Mouse (Mus musculus) cerebellum, postnatal 10 days (tissue): Measurements from ENCODE around the gene Spata1.

Experiments
- DNase-seq, 2 experiments: peaks; one replicate each; pipeline ENCODE4 v3.0.0; 2021; ENCODE audit warnings: mixed read lengths in 2 of 2

The Spata1 gene

DNA sequence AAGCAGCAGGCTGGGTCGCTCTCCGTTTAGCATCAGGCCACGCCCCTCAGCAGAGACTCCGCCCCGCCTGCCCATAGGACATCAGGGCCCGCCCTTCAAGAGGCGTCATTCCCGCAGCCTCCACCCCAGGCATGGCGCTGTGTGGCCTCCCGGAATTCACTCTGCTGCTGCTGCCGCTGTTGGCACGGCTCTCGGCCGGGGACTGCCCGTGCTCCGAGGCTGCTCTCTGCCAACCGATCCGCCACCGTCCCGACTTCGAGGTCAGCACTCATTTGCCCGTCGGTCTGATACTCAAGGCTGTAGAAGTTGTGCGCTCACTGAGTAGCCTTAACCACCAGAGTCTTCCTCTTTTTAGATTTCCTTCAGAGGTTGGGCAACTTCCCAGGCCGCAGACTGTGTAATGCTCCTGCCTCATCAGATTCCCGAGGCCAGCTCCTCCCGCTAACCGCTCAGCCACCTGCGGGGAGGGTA is 49.1 kb downstream of the Spata1 start:
- DNase-seq = peak; percentile 91 to 95

DNA sequence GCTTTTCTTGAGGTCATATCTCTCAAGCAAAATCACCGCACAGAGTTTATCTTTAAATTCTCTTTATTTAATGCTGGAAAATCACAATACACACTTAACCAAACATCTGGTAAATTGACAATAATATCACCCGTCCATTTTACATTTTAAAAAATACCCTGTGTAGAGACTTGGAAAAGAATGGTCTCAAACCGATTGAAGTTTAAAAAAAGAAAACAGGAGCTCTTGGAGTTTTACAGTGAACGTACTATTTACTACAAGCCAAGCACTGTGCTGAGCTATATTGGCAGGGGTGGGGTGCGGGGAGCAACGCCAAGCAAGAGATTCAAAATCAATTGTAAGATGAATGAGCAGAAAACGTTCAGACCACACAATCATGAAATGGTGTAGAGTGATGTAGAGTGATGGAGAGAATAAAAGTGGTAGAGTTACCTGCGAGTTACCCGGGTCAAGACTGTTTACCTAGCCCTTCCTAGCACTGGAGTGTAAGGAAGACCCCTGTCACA is 49.8 kb downstream of the Spata1 start, which contains the start of gene Ctbs:
Gene Ctbs (plus strand): TSS at position 51 of the 506 bp plus-strand sequence.
- DNase-seq = no peak

- no peak for DNase-seq
Measured at GRCm38 (mm10) chr3:146448969-146449368, 50.6 kb downstream of the Spata1 start.

GRCm38 (mm10) chr3:146448372-146448771 is 51.2 kb downstream of the Spata1 start:
- DNase-seq = no peak

DNA sequence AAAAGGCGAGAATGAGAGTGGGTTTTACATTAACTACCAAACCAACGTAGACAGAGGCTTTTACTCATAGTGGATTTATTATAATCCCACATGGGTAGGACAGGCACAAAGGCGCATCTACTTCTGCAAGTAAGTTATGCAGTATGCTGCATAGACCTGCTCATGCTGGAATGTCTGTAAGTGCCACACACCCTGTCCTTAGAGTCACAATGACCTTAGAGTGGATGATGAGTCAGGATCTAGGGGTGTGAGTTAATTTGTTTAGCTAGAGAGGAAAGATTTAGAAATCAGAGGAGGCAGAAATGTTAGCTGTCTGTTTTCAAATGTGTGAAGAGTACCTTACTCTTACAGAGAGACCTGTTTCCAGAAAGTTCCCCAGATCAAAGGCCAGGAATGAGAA is 52.0 kb downstream of the Spata1 start:
- no peak for DNase-seq

- peak; percentile 45 to 47 for DNase-seq
Measured at GRCm38 (mm10) chr3:146447156-146447555, 52.4 kb downstream of the Spata1 start.

DNA sequence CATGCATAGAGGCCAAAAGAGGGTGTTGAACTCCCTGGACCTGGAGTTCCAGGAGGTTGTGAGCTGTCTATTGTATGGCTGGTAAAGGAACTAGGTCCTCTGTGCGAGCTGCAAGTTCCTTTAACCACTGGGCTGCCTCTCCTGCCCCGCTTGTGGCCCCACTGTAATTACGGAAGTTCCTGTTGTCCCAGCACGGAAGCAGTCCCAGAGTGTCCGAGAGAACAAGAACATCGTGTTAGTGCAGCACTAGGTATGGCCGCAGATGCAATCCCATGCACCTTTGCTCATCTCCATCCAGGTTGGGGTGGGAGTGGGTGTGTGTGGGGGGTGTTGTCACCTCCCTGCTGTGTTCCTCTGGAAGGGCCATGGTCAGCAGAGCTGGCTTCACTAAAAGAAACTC is 54.7 kb downstream of the Spata1 start:
- DNase-seq = no peak

- no peak for DNase-seq
Measured at GRCm38 (mm10) chr3:146443380-146443779, 56.2 kb downstream of the Spata1 start.

DNA sequence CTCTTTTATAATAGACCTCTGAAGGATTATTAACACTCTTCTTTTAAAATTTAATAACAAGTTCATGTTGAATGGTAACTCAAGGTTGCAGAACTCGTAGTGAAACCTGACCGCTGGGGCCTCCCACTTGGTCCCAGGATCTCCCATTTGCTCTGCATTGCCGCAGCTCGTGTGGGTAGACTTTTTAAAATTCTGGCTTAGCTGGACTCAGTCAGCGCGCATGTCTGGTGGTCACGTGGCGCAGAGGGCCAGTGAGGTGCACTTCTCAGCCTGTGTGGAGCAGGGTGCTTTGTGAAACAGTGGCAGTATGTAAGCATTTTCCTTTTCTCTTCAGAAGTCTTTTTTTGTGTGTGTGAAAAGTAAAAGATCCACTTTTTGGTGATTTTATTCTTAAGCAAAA is 56.6 kb downstream of the Spata1 start:
- DNase-seq = no peak

DNA sequence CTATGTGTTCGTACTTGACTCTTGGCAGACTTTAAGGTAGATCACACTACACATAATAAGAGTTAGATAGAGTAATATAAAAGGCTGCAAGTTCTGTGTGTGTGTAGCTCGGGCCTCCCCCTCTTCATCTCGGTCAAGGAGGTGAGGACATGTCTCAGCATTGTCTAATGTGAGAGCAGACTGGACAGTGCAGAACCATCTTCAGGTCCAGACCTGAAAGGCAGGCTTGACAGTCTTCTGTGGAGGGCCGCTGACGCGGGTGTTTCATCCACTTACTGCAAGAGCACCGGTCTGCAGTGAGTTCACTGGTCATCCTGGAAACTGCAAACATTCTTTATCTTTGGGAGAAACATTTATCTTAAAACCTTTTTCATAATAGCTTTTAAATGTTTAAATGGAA is 57.1 kb downstream of the Spata1 start:
- DNase-seq = no peak

DNA sequence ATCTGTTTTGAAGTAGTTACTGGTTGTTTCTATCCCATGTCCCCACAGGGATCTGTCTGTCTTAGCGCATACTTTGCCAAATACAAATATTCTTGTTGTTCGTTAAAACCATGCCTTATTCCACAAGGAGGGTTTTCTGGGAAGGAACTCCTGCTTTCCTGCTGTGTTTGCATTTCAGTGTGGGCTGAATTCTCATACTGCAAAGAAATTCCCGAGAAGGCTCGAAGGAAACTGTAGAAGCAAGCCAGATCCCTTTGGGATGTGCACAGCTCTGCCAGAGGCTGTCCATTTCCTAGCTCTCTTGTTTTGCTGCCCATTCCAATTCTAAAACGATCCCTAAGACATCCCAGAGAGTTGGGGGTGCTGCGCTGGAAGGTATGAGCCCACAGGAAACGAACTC is 59.1 kb downstream of the Spata1 start:
- no peak for DNase-seq

DNA sequence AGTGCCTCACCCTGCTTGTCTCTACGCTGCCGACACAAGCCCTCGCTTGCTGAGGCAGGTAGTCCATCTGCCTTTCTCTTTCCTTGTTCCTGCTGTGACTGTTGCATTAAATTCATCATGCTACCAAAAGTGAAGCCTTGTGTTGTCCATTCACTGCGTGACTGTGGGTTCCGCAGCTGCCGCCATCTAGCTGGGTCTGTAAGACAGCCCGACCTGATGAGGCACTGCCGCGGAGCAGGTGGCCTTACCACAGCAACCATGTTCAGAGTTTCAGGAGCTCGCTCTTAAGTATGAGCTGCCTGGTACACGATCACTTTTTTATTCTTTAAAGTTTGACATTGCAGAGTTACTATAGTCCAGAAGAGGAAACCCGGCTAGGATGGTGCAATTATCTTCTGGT is 59.5 kb downstream of the Spata1 start:
- DNase-seq = no peak

DNA sequence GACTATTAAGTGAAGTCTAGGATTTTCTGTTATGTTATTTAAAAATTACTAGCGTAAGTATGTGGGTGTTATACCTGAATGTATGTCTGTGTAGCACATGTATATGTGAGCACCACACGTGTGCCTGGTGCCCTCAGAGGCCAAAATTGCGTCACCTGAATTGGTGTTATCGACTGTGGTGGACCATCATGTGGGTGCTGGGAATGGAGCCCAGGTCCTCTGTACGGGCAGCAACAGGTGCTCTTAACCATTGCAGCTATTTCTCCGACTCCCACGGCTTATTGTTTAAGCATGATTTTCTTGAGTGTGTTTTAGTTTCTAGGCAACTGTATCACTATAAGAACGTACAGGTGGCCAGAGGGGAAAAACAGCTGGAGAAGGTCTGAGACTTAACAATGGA is 63.4 kb downstream of the Spata1 start:
- DNase-seq = no peak

DNA sequence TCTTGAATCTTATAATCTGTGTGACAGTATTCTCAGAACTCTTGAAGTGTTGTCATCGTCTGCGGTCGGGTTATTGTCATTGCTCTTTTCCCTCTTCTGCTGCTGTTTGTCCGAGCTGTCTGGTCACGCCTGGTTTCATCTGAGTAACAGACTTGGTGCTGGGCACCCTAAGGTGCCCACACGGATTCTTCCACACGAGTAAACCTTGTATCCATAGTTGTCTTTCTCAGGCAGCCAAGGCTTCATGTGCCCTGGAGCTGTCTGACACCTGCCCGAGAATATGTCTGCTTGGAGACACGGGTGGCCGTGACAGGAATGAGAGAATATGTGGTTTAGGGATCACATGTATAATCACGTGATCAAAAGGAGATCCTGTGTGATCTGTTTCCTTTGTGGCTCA is 64.0 kb downstream of the Spata1 start:
- DNase-seq = peak in 1 of 2 experiments; percentile 14

- DNase-seq = peak in 1 of 2 experiments; percentile 4
Measured at GRCm38 (mm10) chr3:146434686-146435085, 64.9 kb downstream of the Spata1 start.

DNA sequence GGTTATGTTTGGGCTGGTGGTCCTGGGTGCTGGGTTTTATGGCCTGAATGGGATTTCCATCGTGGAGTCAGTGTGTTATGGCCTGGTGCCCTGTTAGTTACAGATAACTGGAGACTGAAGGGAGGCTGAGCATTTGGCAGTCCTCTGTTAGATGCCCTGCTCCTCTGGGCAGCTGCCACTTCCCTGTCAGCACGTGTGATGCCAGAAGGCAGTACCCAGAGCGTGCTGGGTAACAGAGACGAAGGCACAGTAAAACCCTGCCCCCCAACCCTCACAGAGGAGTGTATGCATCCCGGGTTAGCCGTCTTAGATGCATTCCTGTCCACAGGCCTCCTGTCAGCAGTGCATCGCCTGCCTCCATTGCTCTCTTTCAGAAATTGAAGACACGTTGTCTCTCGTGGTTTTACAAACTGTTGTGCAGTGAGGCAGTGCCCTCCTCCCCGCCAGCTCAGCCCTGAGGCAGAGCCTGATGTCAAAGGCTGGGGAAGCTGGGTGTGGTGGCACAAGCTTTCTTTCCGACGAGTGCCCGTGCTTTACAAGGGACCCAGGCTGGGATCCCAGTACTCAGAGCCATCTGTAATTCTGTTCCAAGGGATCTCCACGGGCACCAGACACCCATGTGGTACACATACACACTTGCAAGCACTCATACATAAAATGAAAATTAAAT is 65.7 kb downstream of the Spata1 start:
- DNase-seq = peak; percentile 55 to 64

DNA sequence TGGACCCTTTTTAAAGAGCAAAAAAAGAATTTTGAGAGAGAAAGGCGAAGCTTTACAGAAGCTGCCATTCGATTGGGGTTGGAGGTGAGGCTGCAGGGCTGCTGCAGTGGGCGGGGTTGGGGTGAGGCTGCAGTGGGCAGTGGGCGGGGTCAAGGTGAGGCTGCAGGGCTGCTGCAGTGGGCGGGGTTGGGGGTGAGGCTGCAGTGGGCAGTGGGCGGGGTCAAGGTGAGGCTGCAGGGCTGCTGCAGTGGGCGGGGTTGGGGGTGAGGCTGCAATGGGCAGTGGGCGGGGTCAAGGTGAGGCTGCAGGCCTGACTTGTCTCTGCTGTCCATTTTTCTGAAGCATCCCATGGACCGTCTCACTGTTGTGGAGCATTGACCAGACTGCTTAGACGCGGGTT is 66.5 kb downstream of the Spata1 start:
- DNase-seq = peak in 1 of 2 experiments; percentile 8

DNA sequence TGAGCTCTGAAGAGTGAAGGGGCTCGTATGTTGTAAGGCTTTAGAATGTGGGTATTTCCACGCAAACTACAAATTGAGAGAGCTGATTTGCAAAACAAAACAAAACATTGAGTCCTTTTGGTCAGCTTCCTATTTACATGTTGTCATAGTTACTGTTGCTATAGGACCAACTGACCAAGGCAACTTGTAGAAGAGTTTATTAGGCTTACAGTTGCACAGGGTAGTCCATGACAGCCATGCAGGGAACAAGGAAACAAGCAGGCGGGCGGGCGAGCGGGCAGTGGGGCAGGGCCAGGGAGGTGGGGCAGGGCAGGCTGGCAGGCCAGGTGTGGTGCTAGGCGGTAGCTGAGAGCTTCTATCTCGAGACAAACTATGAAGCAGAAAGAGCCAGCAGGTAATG is 73.1 kb downstream of the Spata1 start:
- no peak for DNase-seq

DNA sequence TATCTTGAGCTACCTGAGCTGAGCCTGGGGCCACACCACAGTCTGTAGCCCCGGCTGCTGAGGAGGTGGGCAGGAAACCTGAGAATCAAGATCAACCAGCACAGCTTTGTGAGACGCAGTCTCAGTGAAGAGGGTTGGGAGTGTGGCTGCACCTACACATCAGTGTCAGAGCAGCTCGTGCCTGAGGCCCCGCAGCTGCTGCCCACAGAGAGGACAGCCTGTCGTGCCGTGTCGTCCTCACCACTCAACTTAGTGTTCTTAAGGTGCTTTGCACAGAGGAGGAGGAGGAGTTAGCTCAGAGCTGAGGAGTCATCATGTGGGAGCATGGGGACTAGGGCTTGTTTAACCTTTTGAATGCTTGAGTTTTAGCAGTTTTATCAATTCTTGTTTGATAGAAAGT is 73.7 kb downstream of the Spata1 start:
- DNase-seq = no peak

DNA sequence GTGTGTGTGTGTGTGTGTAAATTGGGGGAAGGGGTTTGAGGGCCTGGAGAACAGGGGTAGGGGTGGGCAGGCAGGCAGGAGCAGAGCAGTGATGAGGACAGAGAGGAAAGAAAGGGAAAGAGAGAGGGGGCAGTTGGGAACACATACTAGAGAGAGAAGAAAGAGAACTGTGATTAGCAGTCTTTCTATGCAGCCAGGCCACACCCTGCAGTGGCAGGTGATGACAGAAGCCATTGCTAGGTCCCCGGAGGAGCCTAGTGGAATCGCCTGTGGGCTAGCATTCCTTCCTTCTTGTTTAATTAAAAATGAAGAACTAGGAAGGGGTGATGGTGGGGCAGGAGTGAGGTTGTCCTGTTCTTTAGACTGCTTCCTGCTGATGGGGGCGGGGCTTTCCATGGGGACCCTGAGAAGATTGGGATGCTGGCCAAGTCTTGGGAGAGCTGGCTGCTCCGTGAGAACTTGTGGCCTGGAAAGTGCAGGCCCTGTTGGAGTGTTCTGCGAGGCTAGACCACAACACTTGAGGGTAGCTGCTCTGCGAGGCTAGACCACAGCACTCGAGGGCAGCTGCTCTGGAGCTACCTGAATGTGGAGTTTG is 75.2 kb downstream of the Spata1 start:
- peak in 1 of 2 experiments; percentile 41 for DNase-seq

- DNase-seq = peak in 1 of 2 experiments; percentile 45
Measured at GRCm38 (mm10) chr3:146423710-146424109, 75.8 kb downstream of the Spata1 start.

GRCm38 (mm10) chr3:146421787-146422186 is 77.8 kb downstream of the Spata1 start:
- DNase-seq = no peak

GRCm38 (mm10) chr3:146419992-146420537 is 79.5 kb downstream of the Spata1 start:
- DNase-seq = peak; percentile 51 to 53

GRCm38 (mm10) chr3:146419534-146419933 is 80.0 kb downstream of the Spata1 start:
- peak; percentile 43 to 54 for DNase-seq
